Mouse (Mus musculus): ENCODE measurements around the gene Cstf2. TPM values are rescaled to one million over a fixed set of nuclear protein-coding genes. Genes with fewer than 3 reads are reported as not detected.

The Cstf2 gene
- polyA plus RNA-seq, 1 experiment from 2014 or later, result 48.1 TPM

- H3K4me3 ChIP-seq, result no peak overlapping the region
- H3K27me3 ChIP-seq, result peaks cover 19% of the 10 kb centered on the region; the same call in 1 of the 2 replicates
- 30% methylated on average over 5 of the region's 5 CpGs for WGBS
- H3K9ac ChIP-seq, result no peak overlapping the region
- H3K36me3 ChIP-seq, result no peaks in the 10 kb centered on the region
- H3K27ac ChIP-seq, result no peak overlapping the region
- no peak for ATAC-seq (ENCODE audit: borderline replicate concordance, extremely low read depth, low FRiP score, low TSS enrichment)
- H3K9me3 ChIP-seq, result no peaks in the 10 kb centered on the region
- no peak overlapping the region for H3K4me2 ChIP-seq
- no peaks in the 10 kb centered on the region for H3K4me1 ChIP-seq
Observed at GRCm38 (mm10) chrX:134132295-134132694, 73.3 kb downstream of the Cstf2 start.

- Histone ChIP-seq H3K36me3 (no peaks in the 10 kb centered on the region), H3K27me3 (peaks cover 9% of the 10 kb centered on the region; the same call in 1 of the 2 replicates), H3K9me3 (no peaks in the 10 kb centered on the region), H3K4me1 (no peaks in the 10 kb centered on the region), H3K9ac (no peak overlapping the region), H3K27ac (no peak overlapping the region), H3K4me2 (no peak overlapping the region), H3K4me3 (no peak overlapping the region)
- no peak for ATAC-seq (ENCODE audit: borderline replicate concordance, extremely low read depth, low FRiP score, low TSS enrichment)
- 45% methylated on average over 3 of the region's 3 CpGs for WGBS
Observed at GRCm38 (mm10) chrX:134133821-134134220, 74.8 kb downstream of the Cstf2 start.

Small RNAs within 50 kb of the gene (microRNA-seq; reads per million reads assigned to microRNA genes)
- not detected for gene Mir3112

Other genes with a start within 250 kb of the Cstf2 start
- gene Tnmd, start 208.2 kb upstream of the Cstf2 start, polyA plus RNA-seq (2015; fragmentation: Nextera tagmentation; extraction: Ambion mirVana), result 1.0 and 2.2 TPM in 2 replicates
- 154 and 161 TPM in 2 replicates for gene Tspan6, start 160.8 kb upstream of the Cstf2 start, polyA plus RNA-seq (2015; fragmentation: Nextera tagmentation; extraction: Ambion mirVana)
- gene Srpx2, start 150.8 kb upstream of the Cstf2 start, polyA plus RNA-seq (2015; fragmentation: Nextera tagmentation; extraction: Ambion mirVana), result 10.5 and 10.9 TPM in 2 replicates
- gene Sytl4, start 77.4 kb upstream of the Cstf2 start, polyA plus RNA-seq (2015; fragmentation: Nextera tagmentation; extraction: Ambion mirVana), result 6.0 and 6.3 TPM in 2 replicates
- gene Xkrx, start 102.9 kb downstream of the Cstf2 start, polyA plus RNA-seq (2015; fragmentation: Nextera tagmentation; extraction: Ambion mirVana), result 0.22 and 0.36 TPM in 2 replicates
- 0.09 TPM in 1 of 2 replicates, not detected in the other for gene Arl13a, start 128.3 kb downstream of the Cstf2 start, polyA plus RNA-seq (2015; fragmentation: Nextera tagmentation; extraction: Ambion mirVana)
- gene Nox1, start 162.8 kb downstream of the Cstf2 start, polyA plus RNA-seq (2015; fragmentation: Nextera tagmentation; extraction: Ambion mirVana), result 1.6 and 1.9 TPM in 2 replicates
- gene Trmt2b, start 217.8 kb downstream of the Cstf2 start, polyA plus RNA-seq (2015; fragmentation: Nextera tagmentation; extraction: Ambion mirVana), result 18.5 and 21.7 TPM in 2 replicates
- gene Tmem35a, start 236.0 kb downstream of the Cstf2 start, polyA plus RNA-seq (2015; fragmentation: Nextera tagmentation; extraction: Ambion mirVana), result 3.9 and 4.8 TPM in 2 replicates
- gene Cenpi, start 248.9 kb downstream of the Cstf2 start, polyA plus RNA-seq (2015; fragmentation: Nextera tagmentation; extraction: Ambion mirVana), result 34.7 and 35.3 TPM in 2 replicates